Mouse (Mus musculus) C2C12 (cell line): ENCODE measurements around the gene Tfr2. TPM values are rescaled to one million over a fixed set of nuclear protein-coding genes. Genes with fewer than 3 reads are reported as not detected.

Experiments
- H3K27me3 ChIP-seq: one replicate; pipeline ENCODE4 v1.6.1; 2011; ENCODE audit not compliant: control insufficient read depth, insufficient read depth, insufficient read length
- H3K36me3 ChIP-seq: one replicate; pipeline ENCODE4 v1.6.1; 2011; ENCODE audit not compliant: control insufficient read depth, insufficient read depth
- H3K4me3 ChIP-seq: one replicate; pipeline ENCODE4 v1.5.1; 2011; ENCODE audit warnings: mild to moderate bottlenecking, control low read depth; ENCODE audit not compliant: poor library complexity, insufficient read depth, severe bottlenecking
- H3K79me2 ChIP-seq: one replicate; pipeline ENCODE4 v1.6.1; 2011; ENCODE audit not compliant: control insufficient read depth, insufficient read depth
- H3K79me3 ChIP-seq: one replicate; pipeline ENCODE4 v1.6.1; 2011; ENCODE audit warnings: low read depth, control low read depth
- H3ac ChIP-seq: one replicate; pipeline ENCODE3; 2011; ENCODE audit warnings: low read depth; ENCODE audit not compliant: control insufficient read depth, insufficient read length
- CEBPB ChIP-seq: IDR thresholded peaks from one replicate; pipeline ENCODE4 v1.6.1; 2011; ENCODE audit warnings: low read depth, mild to moderate bottlenecking, control low read depth, moderate library complexity
- CTCF ChIP-seq: IDR thresholded peaks from one replicate; pipeline ENCODE4 v1.5.1; 2011; ENCODE audit not compliant: control insufficient read depth, insufficient read depth, insufficient read length
- FOSL1 ChIP-seq: IDR thresholded peaks from one replicate; pipeline ENCODE4 v1.8.0; 2011; ENCODE audit warnings: mild to moderate bottlenecking, low read length; ENCODE audit not compliant: poor library complexity, insufficient read depth, severe bottlenecking
- MAX ChIP-seq: IDR thresholded peaks from one replicate; pipeline ENCODE4 v1.6.1; 2011; ENCODE audit warnings: mild to moderate bottlenecking, control low read depth
- MYOD1 ChIP-seq: IDR thresholded peaks from one replicate; pipeline ENCODE4 v1.6.1; 2011; ENCODE audit warnings: low read depth; ENCODE audit not compliant: control insufficient read depth, insufficient read length
- MYOG ChIP-seq: IDR thresholded peaks from one replicate; pipeline ENCODE4 v1.6.1; 2011; ENCODE audit not compliant: control insufficient read depth, insufficient read length; ENCODE audit errors: extremely low read depth
- USF1 ChIP-seq: IDR thresholded peaks from one replicate; pipeline ENCODE4 v1.6.1; 2011; ENCODE audit warnings: low read depth, mild to moderate bottlenecking, control low read depth, moderate library complexity
- long read RNA-seq, 2 experiments: library from polyadenylated mRNA; unstranded; transcript quantifications; one replicate each; pipeline ENCODE4 v2.0.0; 2019 to 2020
- polyA plus RNA-seq: library from polyadenylated mRNA; unstranded; fragments of >200 nt; fragmentation: generic; extraction: Trizol; gene quantifications from one replicate; pipeline ENCODE4 v1.2.1, GENCODE M21; 2012; ENCODE audit warnings: missing spikeins

Gene Tfr2
- polyA plus RNA-seq = 0.14 TPM
- long read RNA-seq, experiment 1 = 0 reads
- long read RNA-seq, experiment 2 = 0 reads

- H3K4me3 ChIP-seq = no peak within 1 kb of the TSS
- no peak within 1 kb of the TSS for H3ac ChIP-seq
- TF ChIP-seq USF1 = no peak
- TF ChIP-seq MYOG = no peak
- TF ChIP-seq CEBPB = no peak
- TF ChIP-seq MYOD1 = no peak
- TF ChIP-seq MAX = no peak
- TF ChIP-seq CTCF = no peak
- TF ChIP-seq FOSL1 = no peak
- no peaks in the 10 kb centered on the region for H3K79me2 ChIP-seq
- H3K27me3 ChIP-seq = peaks cover 27% of the 10 kb centered on the region
- H3K36me3 ChIP-seq = no peaks in the 10 kb centered on the region
- no peaks in the 10 kb centered on the region for H3K79me3 ChIP-seq
These were observed at the start of gene Tfr2 for GRCm38 (mm10) chr5:137569665-137570064. Gene Tfr2, plus strand, starts transcription at chr5:137569840.

GRCm38 (mm10) chr5:137521861-137522260 lies 47.8 kb upstream of the Tfr2 start:
- no peak for TF ChIP-seq USF1
- TF ChIP-seq MAX = no peak
- TF ChIP-seq MYOG = no peak
- TF ChIP-seq CEBPB = no peak
- no peak for TF ChIP-seq CTCF
- TF ChIP-seq FOSL1 = no peak
- TF ChIP-seq MYOD1 = no peak

GRCm38 (mm10) chr5:137522711-137523110 lies 46.9 kb upstream of the Tfr2 start:
- H3K79me3 ChIP-seq = peaks cover 3% of the 10 kb centered on the region
- TF ChIP-seq CTCF (no peak), MAX (no peak)
- H3K36me3 ChIP-seq = peaks cover 52% of the 10 kb centered on the region

More at GRCm38 (mm10) chr5:137521861-137522260, 47.8 kb upstream of the Tfr2 start:
- peaks cover 6% of the 10 kb centered on the region for H3K79me3 ChIP-seq
- no peak overlapping the region for H3ac ChIP-seq
- H3K79me2 ChIP-seq = peaks cover 21% of the 10 kb centered on the region
- peaks cover 49% of the 10 kb centered on the region for H3K36me3 ChIP-seq
- no peaks in the 10 kb centered on the region for H3K27me3 ChIP-seq
- H3K4me3 ChIP-seq = no peak overlapping the region

GRCm38 (mm10) chr5:137523396-137524250 lies 46.0 kb upstream of the Tfr2 start:
- H3K36me3 ChIP-seq = peaks cover 55% of the 10 kb centered on the region
- H3K4me3 ChIP-seq = no peak overlapping the region
- TF ChIP-seq MAX = no peak
- TF ChIP-seq CTCF = no peak
- no peak for TF ChIP-seq MYOG
- no peak for TF ChIP-seq MYOD1
- no peak for TF ChIP-seq CEBPB
- no peak for TF ChIP-seq USF1
- no peak for TF ChIP-seq FOSL1
- no peaks in the 10 kb centered on the region for H3K79me3 ChIP-seq
- H3K79me2 ChIP-seq = peaks cover 9% of the 10 kb centered on the region
- no peak overlapping the region for H3ac ChIP-seq
- H3K27me3 ChIP-seq = no peaks in the 10 kb centered on the region

More at GRCm38 (mm10) chr5:137522711-137523110, 46.9 kb upstream of the Tfr2 start:
- H3K79me2 ChIP-seq = peaks cover 13% of the 10 kb centered on the region
- no peaks in the 10 kb centered on the region for H3K27me3 ChIP-seq
- no peak overlapping the region for H3ac ChIP-seq
- no peak overlapping the region for H3K4me3 ChIP-seq

GRCm38 (mm10) chr5:137524251-137524515 lies 45.5 kb upstream of the Tfr2 start:
- H3K27me3 ChIP-seq = no peaks in the 10 kb centered on the region
- H3K79me2 ChIP-seq = peaks cover 10% of the 10 kb centered on the region
- no peak overlapping the region for H3K4me3 ChIP-seq
- no peak overlapping the region for H3ac ChIP-seq
- no peak for TF ChIP-seq FOSL1
- no peak for TF ChIP-seq MYOG
- H3K36me3 ChIP-seq = peaks cover 55% of the 10 kb centered on the region
- H3K79me3 ChIP-seq = no peaks in the 10 kb centered on the region

- Histone ChIP-seq H3ac (no peak overlapping the region), H3K4me3 (no peak overlapping the region), H3K27me3 (no peaks in the 10 kb centered on the region), H3K79me2 (peaks cover 15% of the 10 kb centered on the region), H3K36me3 (peaks cover 59% of the 10 kb centered on the region), H3K79me3 (no peaks in the 10 kb centered on the region)
- no peak for TF ChIP-seq CEBPB
- TF ChIP-seq MYOG = no peak
These were observed 45.0 kb upstream of the Tfr2 start for GRCm38 (mm10) chr5:137524671-137525070.
